Mouse (Mus musculus): Measurements from ENCODE around the gene Slc30a9. TPM values are rescaled to one million over a fixed set of nuclear protein-coding genes. Genes with fewer than 3 reads are reported as not detected.

The Slc30a9 gene
- polyA plus RNA-seq, 1 experiment: 33.6 TPM

DNA sequence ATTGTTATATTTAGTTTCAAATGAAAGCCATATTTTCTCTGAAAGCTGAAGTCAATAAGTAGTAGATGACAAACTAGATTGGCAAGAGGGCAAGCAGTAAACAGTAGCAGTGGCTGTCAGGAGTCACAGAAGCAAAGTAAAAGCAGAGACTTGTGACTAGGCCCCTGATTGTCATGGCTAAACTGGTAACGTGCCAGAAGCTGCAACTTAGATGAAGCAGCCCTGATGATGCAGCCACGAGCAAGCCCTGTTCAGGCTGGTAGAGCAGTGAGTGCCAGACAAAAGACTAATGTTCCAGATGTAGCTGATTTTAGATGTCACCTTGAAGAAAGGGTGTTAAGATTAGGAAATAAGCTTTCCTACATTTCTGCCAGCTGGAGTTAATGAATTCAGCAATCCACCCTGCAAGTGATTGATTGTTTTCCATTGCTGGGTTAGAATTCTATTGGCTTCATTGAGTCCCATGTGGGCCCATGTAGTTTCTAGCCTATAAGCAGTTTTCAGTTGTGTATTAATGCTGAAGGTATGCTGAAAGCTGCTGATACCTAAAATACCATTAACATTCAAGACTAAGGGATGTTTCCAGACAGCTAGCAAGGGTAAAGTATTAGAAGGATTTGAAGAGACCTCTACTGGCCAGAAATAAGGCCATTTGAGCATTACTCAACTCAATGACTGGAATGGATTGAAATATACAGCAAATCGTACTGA, 5.2 kb downstream of the Slc30a9 start:
- no peak for DNase-seq (ENCODE audit: low read depth)

DNA sequence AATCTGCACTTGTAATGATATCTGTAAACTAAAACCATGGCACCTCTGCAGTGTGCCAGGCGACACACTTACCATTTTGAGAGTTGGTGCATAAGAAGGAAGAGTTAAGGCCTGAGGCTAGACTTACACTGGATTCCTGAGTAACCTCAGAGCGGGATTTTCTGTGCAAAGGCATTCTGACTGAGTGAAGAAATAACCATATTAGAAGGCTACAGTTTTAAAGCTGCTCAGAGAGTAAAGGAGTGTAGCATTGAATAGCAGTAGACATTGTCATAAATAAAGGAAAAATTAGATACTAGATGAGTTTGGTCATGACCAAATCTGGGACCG, 5.7 kb downstream of the Slc30a9 start:
- no peak for DNase-seq (ENCODE audit: low read depth)

GRCm38 (mm10) chr5:67321656-67322268, 15.0 kb downstream of the Slc30a9 start:
- no peak for DNase-seq (ENCODE audit: low read depth)

- no peak for DNase-seq (ENCODE audit: low read depth)
Measured at GRCm38 (mm10) chr5:67324032-67324431, 17.3 kb downstream of the Slc30a9 start.

GRCm38 (mm10) chr5:67340811-67341210, 34.1 kb downstream of the Slc30a9 start:
- no peak for DNase-seq (ENCODE audit: low read depth)

GRCm38 (mm10) chr5:67347060-67347459, 40.3 kb downstream of the Slc30a9 start:
- DNase-seq (ENCODE audit: low read depth): no peak

DNA sequence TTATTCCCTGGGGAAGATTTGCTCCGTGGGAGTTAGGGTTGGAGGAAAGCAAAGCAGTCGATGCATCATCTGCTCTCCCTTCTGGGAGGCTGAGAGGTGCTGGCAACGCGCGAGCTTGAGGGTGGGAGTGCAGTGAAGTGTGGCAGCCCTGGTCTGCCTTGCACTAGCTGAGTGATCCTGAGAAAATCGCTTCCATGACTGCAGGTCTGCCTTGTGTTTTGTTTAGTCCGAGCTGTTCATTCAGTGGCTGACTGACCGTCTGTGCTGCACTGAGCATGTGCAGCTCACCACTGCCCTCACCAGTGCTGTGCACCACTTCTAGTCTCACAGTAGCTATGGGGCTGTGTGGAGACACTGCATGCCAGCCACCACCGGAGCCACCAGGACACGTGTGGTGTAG, 42.2 kb downstream of the Slc30a9 start:
- no peak for DNase-seq (ENCODE audit: low read depth)

GRCm38 (mm10) chr5:67362316-67362715, 55.6 kb downstream of the Slc30a9 start:
- DNase-seq (ENCODE audit: low read depth): no peak

DNA sequence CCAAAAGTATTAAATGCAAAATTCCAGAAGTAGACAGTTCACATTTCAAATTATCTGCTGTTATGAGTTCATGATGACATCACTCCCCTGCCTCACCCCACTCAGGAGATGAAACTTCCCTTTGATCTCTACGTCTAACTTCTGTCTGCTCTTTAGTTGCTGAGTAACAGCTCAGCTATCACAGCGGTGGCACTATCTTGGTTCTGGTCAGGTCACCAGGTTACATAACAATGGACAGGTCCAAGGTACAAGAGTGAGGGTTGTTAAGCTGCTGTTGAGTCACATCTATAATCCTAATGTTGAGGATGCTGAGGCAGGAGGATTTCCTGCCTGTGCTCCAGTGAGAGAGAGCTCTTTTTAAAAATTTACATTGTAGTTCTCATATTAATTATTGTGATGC, 56.2 kb downstream of the Slc30a9 start:
- DNase-seq (ENCODE audit: low read depth): no peak

DNA sequence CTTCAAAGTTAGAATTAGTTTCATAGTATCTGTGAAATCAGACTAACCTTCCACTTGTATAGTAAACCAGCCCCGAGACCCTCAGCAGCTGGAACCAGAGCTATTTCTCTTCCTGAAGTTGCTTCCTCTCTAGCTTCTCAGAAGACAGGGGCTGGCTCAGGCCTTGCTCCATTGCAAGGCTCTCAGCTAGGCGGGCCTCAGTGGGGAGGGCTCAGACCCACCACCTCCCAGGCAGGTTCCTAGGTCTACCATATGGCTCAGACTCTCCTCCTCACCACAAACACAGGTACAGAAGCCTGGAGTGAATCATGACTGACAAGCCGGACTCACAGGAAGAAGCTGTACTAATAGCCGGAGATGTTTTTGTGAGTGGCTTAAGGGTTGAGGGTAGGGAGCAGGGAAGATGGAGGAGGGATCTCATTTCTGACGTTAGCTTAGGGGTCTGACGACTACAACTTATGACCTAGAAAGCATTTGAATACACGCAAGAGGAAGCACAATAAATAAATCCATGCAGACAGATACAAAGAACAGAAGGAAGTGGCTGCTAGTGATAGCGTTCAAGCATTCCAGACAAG, 70.4 kb downstream of the Slc30a9 start:
- no peak for DNase-seq (ENCODE audit: low read depth)

DNA sequence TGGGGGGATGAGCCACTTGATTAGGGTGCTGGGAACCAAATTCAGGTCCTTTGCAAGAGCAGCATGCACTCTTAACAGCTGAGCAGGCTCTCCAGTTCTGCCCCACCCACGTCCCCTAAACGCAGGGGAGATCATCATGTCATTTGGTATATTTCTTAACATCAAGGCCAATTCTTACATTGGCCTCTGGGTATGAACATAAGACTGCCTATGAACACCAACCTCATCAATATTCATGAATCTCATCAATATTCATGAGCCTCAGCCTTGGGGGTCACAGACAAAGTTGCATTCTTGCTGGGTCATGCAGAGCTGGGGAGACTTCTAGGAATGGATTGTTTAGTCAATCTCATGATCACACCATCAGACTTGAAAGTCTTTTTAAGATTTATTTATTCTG, 74.9 kb downstream of the Slc30a9 start:
- DNase-seq (ENCODE audit: low read depth): no peak

DNA sequence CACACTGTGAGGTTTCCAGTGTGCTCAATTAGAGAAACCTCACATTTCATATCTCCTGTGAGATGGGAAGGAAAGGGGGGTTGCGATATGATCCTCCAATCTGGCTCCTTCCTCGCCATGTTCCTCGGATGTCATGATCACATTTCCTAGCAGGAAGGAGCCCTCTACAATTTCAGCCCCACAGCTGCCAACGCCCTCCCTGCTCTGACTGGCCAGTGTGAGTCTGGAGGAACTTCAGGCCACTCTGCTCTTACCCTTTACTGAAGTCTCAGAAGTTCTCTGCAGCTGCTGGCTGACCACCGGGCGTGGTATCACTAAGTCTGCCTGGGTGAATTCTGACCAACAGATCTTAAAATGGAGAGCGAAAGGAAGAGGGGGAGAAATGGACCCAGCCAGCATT, 75.8 kb downstream of the Slc30a9 start:
- no peak for DNase-seq (ENCODE audit: low read depth)

- DNase-seq (ENCODE audit: low read depth): peak; percentile 30
Measured at GRCm38 (mm10) chr5:67393951-67394350, 87.2 kb downstream of the Slc30a9 start.

- DNase-seq (ENCODE audit: low read depth): no peak
Measured at GRCm38 (mm10) chr5:67395211-67395851, 88.6 kb downstream of the Slc30a9 start.

DNA sequence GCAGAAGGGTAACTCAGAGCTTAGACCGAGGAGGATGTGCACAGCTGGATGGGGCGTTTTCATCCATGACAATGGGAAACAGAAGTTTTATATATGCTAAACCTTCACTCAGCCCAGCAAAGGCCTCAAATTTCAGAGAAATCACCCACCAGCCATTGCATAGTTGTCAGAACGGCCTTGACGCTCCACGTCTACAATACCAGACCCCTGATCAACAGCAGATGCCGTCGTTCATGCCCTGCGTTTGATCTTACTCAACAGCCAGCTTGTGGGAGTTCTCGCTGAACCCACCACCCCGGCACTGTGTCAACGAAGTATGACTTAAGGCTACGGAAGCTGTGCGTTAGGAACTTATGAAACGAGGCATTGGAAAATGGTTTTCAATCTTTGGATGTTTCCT, 90.4 kb downstream of the Slc30a9 start:
- no peak for DNase-seq (ENCODE audit: low read depth)

DNA sequence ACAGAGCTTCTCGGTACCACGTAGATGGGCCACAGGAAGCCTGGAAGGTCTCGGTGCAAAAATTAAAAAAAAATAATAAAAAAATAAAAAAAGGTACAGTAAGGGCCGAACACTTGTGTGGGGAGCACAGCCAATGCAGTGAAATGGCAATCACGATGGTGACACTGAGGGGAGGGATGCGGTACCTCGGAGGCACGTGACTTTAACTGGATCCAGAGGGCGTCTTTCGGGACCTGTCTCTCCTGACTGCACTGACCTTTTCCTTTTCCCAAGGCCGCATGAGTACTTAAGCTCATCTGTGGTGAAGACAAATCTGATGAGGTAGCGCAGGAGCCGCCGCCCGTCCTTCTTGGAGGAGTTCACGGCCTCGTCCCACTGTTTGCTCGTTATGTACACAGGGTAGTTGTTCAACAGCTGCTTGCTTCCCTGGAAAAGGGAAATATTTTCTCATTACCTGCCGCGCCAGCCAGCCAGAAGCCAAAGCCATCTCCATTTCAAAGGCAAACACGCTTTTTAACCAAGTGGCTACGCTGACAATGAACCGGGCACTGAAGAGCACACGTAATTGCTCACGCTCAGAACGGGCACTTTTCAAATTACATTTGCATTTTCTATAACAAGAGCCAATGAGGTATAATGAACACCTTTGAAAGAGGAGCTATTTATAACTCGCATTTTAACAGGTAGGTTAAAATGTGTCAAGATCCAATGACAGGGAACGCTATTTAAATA, 93.3 kb downstream of the Slc30a9 start:
- no peak for DNase-seq (ENCODE audit: low read depth)

- no peak for DNase-seq (ENCODE audit: low read depth)
Measured at GRCm38 (mm10) chr5:67400608-67401480, 94.1 kb downstream of the Slc30a9 start.

DNA sequence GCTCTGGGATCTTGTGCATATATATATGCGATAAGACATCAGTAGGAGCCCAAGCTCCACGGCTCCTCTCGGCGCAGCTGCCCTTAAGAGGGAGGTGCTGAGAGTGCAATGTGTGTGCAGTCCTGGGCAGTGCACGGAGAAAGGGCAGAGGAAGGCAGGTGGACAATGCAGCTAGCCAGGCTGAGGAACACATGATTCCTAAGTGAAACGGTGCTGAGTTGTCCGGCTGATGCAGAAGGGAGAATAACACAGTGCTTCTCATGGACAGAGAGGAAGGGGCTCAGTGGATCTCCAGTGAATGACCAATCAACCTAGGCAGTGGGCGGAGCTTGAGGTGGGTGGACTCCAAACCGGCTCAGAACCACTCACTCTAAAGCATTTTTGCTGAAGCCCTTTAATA, 94.9 kb downstream of the Slc30a9 start:
- DNase-seq (ENCODE audit: low read depth): no peak

DNA sequence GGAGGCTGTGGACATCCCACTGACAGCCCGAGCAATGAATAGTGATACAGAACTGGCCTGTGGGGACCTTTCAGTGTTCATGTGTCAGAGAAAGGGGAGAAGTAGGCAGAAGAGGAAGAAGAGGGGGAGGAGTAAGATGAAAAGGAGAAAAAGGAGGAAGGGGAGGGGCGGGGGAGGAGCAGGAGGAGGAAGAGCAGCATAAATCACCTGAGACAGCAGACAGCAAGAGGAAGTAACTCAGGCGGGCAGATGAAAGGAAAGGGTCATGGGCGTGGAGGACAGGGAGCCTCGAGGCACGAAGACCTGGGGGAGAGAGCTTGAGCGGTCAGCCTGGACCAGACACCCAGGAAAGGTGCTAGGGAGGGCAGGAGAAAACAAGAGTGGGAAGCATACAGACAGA, 97.6 kb downstream of the Slc30a9 start:
- DNase-seq (ENCODE audit: low read depth): no peak

GRCm38 (mm10) chr5:67404919-67405318, 98.2 kb downstream of the Slc30a9 start:
- no peak for DNase-seq (ENCODE audit: low read depth)
